Mouse (Mus musculus) embryonic fibroblast, embryonic 13.5 days (primary cell): ENCODE measurements around the gene Dcakd. TPM values are rescaled to one million over a fixed set of nuclear protein-coding genes. Genes with fewer than 3 reads are reported as not detected.

ENCODE experiments used
- H3K27ac ChIP-seq: 2 replicates; pipeline ENCODE4 v1.5.1; 2012; ENCODE audit warnings: low read length, control low read depth, inconsistent platforms; ENCODE audit not compliant: insufficient read depth
- H3K4me1 ChIP-seq: 2 replicates; pipeline ENCODE4 v1.6.1; 2011; ENCODE audit warnings: low read length; ENCODE audit not compliant: control insufficient read depth, insufficient read depth
- H3K4me3 ChIP-seq: 2 replicates; pipeline ENCODE4 v1.5.1; 2011; ENCODE audit warnings: mild to moderate bottlenecking, control low read depth, low read length; ENCODE audit not compliant: insufficient read depth
- CTCF ChIP-seq: IDR thresholded peaks from 2 replicates; pipeline ENCODE4 v1.5.1; 2011; ENCODE audit warnings: mild to moderate bottlenecking, control low read depth, low read length, moderate library complexity, borderline replicate concordance; ENCODE audit not compliant: insufficient read depth
- POLR2A ChIP-seq: IDR thresholded peaks from 2 replicates; pipeline ENCODE4 v1.6.1; 2011; ENCODE audit warnings: low read depth, mild to moderate bottlenecking, control low read depth, low read length, moderate library complexity
- polyA plus RNA-seq: library from polyadenylated mRNA; stranded (reverse); fragments of >200 nt; gene quantifications from 2 replicates; pipeline ENCODE4 v1.2.4, GENCODE M21; 2011; ENCODE audit warnings: low read depth; ENCODE audit not compliant: missing spikeins, insufficient read length

The Dcakd gene
- polyA plus RNA-seq, 1 experiment, result 66.6 TPM

DNA sequence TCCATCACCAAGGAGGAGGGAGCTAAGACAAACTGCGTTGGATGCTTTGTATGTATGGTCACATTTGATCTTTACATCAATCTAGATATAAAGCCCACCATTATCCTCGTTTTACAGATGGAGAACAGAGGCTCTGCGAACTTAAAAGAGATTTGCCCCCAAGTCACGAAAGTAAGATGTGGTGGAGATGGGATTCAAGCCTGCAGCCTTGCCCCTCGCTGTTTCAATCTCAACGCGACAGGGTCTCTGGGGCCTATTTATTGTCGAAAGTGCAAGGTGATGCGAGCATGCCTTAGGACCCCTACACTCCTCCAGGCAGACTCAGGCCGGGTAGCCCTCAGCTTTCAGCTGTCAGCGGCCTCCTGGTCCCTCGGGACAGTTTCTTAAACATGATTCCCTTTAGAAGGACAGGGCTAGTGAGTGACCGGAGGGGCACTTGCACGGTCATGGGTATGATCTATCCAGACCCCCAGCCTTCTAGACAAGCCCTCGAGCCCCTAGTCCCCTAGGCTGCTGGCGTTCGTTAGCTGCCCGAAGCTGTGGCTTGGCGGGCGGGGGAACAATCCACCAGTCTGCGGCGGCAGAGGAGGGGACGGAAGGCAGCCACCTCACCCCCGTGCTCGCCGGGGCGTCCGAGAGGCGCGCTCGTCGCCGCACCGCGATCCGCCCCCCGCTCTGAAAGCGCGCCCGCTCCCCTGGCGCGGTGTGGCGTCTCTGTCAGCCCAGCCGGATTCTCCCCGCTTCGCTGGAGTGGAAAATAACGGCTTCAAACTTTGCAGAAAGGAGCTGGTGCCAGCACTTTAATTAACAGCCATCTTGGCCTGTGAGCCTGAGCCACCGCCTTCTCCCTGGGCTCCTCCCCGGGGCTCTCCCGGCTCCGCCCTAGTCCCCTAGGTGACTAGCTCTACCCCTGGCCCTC, 79.8 kb downstream of the Dcakd start:
- Histone ChIP-seq H3K4me1 (0 out of 2 replicates have a peak, but pooled peaks cover 2% of the 10 kb centered on the region), H3K4me3 (peak overlapping the region; percentile 42), H3K27ac (no peak overlapping the region)
- no peak for TF ChIP-seq POLR2A
- TF ChIP-seq CTCF, result no peak

DNA sequence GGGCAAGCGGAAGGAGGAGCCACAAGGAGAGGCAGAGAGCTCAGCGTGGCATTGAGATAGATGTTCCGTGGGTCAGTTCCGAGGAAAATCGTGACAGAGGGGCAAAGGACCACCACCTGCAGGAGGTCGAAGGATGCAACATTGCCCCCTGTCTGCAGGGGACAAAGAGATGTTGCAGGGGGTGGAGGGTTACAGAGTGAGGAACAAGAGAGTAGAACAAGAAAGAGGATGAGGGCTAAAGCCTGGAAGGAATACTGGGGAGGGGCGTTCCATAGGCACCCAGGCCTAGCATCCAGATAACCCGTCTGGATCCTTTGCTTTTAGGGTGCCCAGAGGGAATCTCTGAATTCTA, 81.2 kb downstream of the Dcakd start:
- Histone ChIP-seq H3K27ac (no peak overlapping the region), H3K4me1 (0 out of 2 replicates have a peak, but pooled peaks cover 2% of the 10 kb centered on the region), H3K4me3 (no peak overlapping the region)
- no peak for TF ChIP-seq POLR2A
- peak; percentile 8; the same call in 1 of the 2 replicates for TF ChIP-seq CTCF

DNA sequence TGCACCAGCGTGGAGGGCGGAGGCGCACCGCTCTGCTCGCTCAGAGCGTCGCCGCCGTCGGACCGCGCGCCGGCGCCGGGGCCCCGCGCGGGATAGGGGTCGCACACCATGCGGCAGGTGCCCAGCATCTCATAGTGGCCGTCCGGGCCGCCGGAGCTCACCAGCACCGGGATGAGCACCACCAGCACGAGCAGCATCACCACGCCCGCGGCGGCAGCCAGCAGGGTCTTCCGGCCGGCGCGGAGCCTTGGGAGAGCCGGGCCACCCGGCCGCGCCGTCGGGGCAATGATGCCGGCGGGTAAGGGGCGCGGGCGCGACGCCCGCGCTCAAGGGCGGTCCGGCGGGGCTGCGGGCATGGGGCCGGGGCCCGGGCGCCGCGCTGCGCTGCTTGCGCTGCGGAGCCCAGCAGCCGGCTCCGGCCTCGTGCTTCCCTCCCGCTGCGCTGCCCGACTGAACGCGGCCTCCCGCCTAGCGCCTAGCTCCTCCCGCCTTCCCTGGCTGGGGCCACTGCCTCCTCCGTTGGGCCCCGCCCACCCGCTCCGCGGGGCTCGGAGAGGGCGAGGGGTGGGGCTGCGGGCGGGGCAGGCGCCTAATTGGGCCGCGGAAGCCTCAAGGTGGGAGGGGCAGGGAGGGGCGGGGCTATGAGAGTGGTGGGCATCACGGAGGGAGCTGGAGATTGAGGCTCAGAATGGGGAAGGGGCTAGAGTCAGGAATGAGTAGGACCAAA, 81.7 kb downstream of the Dcakd start, which contains the start of gene C1ql1:
TSS of gene C1ql1 (minus strand) at position 424 of the 727 bp plus-strand sequence.
- Histone ChIP-seq H3K27ac (no peak within 1 kb of the TSS), H3K4me3 (no peak within 1 kb of the TSS; the same call in 1 of the 2 replicates), H3K4me1 (0 out of 2 replicates have a peak, but pooled peaks cover 2% of the 10 kb centered on the region)
- 0 out of 2 replicates have a peak, but pooled peaks have one; percentile 16 for TF ChIP-seq POLR2A
- TF ChIP-seq CTCF, result no peak

DNA sequence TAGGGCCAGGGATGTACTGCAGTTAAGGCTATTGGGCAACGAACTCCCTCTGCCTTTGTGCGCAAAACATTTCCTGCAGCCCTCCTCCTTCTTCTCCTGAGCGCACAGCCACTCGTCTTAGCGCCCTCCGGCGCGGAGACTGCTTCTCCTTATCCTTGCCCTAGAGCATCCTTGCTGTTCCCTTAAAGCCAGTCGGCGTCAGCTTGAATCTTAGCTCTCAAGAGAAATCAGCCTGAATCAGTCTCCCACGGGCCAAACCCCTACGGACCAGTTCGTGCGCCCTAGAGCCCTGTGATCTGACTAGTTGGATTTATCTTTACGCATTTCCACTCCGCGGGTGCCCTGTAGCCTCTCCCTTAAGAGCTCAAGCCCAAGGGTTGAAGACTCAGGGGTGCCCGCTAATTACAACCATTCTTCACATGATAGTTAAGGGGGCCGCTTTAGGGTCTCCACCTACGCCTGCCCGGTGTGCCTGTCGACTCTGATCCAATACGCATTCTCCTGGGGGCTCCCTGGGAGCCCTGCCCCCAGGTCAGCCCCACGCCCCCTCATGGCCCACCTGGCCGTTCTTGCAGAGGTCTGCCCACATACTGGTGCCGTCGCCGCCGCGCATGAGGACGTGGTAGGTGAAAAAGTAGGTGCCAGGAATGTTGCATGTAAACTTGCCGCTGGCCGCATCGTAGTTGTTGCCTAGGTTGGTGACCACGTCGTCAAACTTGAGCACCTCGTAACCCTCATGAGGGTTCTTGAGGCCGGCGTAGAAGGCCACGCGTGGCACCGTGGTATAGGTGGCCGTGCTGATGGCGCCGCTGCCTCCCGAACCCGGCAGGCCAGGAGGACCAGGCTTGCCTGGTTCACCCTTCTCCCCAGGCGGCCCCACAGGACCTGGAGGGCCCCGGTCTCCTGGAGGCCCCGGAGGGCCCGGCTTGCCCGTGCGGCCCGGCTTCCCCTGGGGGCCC, 82.5 kb downstream of the Dcakd start:
- H3K4me3 ChIP-seq, result no peak overlapping the region
- no peak overlapping the region for H3K27ac ChIP-seq
- 0 out of 2 replicates have a peak, but pooled peaks cover 2% of the 10 kb centered on the region for H3K4me1 ChIP-seq
- TF ChIP-seq CTCF, result no peak

Other genes with a start within 250 kb of the Dcakd start
- 27.8 and 43.5 TPM in 2 replicates for gene Gjc1, start 208.6 kb downstream of the Dcakd start, polyA plus RNA-seq
- not detected in 2 replicates for gene Higd1b, start 192.5 kb downstream of the Dcakd start, polyA plus RNA-seq
- 75.9 and 77.9 TPM in 2 replicates for gene Eftud2, start 147.3 kb downstream of the Dcakd start, polyA plus RNA-seq
- 0.49 and 0.73 TPM in 2 replicates for gene Ccdc103, start 147.1 kb downstream of the Dcakd start, polyA plus RNA-seq
- gene Fam187a, start 143.2 kb downstream of the Dcakd start, polyA plus RNA-seq, result not detected in 2 replicates
- gene Gfap, start 127.4 kb downstream of the Dcakd start, polyA plus RNA-seq, result 1.4 TPM in 1 of 2 replicates, not detected in the other
- gene Kif18b, start 103.2 kb downstream of the Dcakd start, polyA plus RNA-seq, result 10.5 and 15.7 TPM in 2 replicates
- not detected in 2 replicates for gene C1ql1, start 81.6 kb downstream of the Dcakd start, polyA plus RNA-seq
- 91.1 and 111 TPM in 2 replicates for gene Nmt1, start 143 bp downstream of the Dcakd start, polyA plus RNA-seq
- gene Plcd3, start 73.3 kb upstream of the Dcakd start, polyA plus RNA-seq, result 5.6 and 7.1 TPM in 2 replicates
- 23.3 and 24.3 TPM in 2 replicates for gene Acbd4, start 73.3 kb upstream of the Dcakd start, polyA plus RNA-seq
- 16.8 and 19.0 TPM in 2 replicates for gene Hexim1, start 87.9 kb upstream of the Dcakd start, polyA plus RNA-seq
- 2.3 and 3.1 TPM in 2 replicates for gene Hexim2, start 104.1 kb upstream of the Dcakd start, polyA plus RNA-seq
- gene Fmnl1, start 142.8 kb upstream of the Dcakd start, polyA plus RNA-seq, result 1.1 TPM in 1 of 2 replicates, not detected in the other
- 0.68 TPM in 1 of 2 replicates, not detected in the other for gene 1700023F06Rik, start 180.2 kb upstream of the Dcakd start, polyA plus RNA-seq
- gene Spata32, start 190.1 kb upstream of the Dcakd start, polyA plus RNA-seq, result not detected in 2 replicates
- 8.4 and 8.5 TPM in 2 replicates for gene Map3k14, start 239.1 kb upstream of the Dcakd start, polyA plus RNA-seq